Mouse (Mus musculus) cerebellum, adult 11 months (tissue): ENCODE data around the gene Scaf11.
"Not testable (repeated sequence)": the region's sequence is repeated elsewhere in the genome, so short reads cannot be mapped to it uniquely, and the experiment has no call there.

Experiments
- DNase-seq: peaks from one replicate; pipeline ENCODE4 v3.0.0; 2022

The Scaf11 gene

DNA sequence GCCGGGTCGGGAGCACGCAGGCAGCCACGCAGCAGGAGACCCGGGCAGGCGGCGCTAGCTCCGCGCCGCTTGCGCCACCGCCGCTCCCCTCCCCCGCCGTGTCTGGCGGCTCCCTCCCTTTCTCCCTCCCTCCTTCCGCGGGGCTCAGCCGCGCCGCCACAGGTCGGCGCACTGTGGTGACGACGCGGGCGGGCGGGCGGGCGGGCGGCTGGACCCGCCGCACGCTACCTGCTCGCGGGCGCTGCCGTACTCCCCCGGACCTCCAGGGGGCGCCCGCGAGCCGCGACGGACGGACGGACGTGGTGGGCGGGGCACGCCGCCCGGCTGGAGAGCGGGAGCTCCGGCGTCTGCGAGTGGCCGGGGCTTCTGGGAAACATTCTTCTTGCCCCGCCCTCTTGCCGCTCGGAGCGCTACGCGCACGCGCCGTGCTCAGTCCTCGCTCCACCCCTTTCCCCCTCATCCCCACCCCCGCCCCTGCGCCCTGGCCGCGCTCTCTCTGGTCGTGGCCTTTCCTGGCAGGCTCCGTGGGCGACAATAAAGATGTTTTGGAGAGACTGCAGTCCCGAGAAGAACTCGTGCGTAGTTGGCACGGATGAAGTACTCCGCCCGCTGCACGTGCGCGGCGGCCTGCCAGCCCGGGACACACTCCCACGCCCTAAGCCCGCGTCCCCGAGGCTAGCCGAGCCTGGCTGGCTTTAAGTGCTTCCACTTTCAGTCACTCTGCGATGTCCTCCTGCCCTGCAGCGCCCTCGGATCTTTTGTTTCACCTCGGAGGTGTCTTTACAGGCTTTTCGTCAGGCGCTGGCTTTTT is at the start of gene Scaf11:
Scaf11 (minus strand) TSS at position 114 of the 811 bp plus-strand sequence.
- peak; percentile 96 for DNase-seq

- DNase-seq, result no peak
Observed at GRCm38 (mm10) chr15:96507097-96507840, 46.6 kb upstream of the Scaf11 start.

DNA sequence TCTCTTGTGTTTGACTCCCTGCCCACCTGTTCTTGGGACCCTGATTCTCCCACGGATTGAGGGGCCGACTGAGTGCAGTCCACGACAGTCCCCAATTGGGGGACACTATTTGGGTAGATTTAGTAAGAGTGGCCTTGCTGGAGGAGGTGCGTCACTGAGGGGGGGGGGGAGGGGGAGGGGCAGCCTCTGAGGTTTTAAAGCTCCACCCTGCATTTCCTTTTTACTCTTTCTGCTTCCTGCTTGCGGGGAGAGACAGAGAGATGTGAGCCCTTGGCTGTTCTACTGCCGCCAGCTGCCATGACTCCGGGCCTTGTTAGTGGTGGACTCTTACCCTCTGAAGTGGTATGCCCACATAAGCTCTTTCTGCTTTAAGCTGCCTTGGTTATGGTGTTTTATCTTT is 37.0 kb upstream of the Scaf11 start:
- DNase-seq, result no peak

- no peak for DNase-seq
Observed at GRCm38 (mm10) chr15:96494279-96494678, 33.6 kb upstream of the Scaf11 start.

DNA sequence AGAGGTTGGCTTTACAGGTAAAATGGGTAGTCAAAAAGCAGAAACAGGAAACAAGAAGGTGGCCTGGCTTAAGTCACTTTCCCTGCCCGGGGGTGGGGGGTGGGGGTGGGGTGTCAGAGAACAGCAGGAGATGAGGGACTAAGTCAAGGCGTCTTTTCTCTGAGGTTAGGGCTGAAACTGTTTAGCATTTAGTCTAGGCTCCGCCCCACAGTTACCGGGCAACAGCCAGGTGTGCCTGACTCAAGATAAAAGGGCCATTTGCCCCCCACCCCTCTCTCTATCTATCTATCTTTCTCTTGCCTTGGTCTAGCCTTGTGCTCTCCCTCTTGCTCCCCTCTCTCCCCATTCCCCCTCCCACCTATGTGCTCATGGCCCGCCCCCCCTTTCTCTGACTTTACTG is 32.9 kb upstream of the Scaf11 start:
- DNase-seq, result no peak

DNA sequence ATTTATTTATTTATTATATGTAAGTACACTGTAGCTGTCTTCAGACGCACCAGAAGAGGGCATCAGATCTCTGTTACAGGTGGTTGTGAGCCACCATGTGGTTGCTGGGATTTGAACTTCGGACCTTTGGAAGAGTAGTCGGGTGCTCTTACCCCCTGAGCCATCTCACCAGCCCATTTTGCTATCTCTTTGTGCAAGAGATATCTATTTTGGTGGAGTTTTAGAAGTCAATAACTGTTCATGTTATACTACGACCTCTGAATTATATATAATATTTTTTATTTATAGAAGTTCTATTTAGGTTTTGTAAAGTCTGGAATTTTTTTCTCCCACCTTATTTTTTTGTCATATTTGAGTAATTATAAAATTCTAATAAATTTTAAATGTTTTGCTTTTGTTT is 32.3 kb upstream of the Scaf11 start:
- not testable (repeated sequence) for DNase-seq

DNA sequence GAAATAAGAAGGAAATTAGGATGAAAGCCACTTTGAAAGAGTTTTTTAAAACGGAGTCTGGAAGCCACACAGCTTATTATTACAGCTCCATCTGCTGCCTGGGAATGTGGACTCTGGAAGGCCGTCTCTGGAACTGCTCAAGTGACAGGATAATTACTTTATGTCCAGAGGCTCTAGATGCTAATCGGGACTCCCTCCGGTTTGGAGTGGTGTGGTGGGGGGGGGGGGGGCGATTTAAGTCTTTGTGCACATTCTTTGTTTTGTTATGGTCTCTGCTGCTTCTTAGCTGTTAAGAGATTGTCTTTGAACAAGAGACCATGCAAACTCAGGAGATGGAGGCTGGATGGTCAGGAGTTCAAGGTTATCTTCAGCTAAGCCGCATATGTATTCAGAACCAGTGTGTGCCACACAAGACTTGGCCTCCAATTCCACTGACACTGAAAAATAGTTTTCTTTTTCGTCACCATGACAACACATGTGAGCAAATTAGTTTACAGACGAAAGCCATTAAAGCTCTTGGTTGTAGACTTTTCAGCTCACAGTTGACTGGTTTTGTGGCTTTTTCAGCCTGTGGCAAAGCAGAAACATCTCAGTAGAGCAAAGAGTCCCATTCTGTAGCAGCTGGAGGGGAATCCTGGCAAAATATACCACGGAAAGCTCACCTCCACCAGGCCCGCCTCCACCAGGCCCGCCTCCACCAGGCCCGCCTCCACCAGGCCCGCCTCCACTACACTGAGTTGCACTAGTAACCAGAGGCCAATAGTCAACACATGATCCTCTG is 31.4 kb upstream of the Scaf11 start:
- no peak for DNase-seq

- DNase-seq, result no peak
Observed at GRCm38 (mm10) chr15:96491421-96491820, 30.8 kb upstream of the Scaf11 start.

- DNase-seq, result no peak
Observed at GRCm38 (mm10) chr15:96490123-96490522, 29.5 kb upstream of the Scaf11 start.

DNA sequence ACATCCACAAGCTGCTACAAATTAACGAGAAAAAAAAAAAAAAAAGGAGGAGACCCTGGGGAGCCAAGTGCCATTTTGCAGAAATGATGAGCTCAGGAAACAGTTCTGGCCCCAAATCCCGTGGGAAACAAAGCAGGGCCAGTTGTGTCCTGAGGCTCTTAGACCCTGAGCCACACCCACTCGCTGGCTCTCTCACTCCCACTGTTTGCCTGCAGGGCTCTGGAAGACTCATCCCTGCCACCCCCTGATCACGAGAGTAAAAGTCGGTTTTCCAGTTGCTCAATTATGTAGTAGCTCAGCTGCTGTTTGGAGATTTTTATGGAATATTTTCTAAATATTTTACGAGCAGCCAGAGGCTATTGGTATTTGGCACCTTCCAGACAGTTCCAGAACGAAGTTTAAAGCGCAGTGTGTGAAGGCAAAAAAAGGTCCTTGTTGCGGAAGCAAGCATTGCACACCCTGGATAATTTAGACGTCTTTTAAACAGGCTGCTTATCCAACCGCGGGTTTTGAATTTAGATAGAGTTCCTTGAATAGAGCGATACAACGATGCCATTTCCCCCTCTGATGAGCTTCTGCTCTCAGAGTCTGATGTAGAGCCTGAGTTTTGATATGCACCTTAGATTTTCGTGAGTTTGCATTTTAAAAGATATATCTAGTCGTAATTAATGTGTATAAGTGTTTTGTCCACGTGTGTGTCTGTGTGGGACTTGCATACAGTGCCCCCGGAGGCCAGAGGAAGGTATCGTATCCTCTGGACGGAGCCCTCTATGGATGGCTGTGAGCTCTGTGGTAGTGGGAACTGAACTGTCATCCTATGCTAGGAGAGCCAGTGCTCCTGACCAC is 28.5 kb upstream of the Scaf11 start:
- DNase-seq, result no peak

DNA sequence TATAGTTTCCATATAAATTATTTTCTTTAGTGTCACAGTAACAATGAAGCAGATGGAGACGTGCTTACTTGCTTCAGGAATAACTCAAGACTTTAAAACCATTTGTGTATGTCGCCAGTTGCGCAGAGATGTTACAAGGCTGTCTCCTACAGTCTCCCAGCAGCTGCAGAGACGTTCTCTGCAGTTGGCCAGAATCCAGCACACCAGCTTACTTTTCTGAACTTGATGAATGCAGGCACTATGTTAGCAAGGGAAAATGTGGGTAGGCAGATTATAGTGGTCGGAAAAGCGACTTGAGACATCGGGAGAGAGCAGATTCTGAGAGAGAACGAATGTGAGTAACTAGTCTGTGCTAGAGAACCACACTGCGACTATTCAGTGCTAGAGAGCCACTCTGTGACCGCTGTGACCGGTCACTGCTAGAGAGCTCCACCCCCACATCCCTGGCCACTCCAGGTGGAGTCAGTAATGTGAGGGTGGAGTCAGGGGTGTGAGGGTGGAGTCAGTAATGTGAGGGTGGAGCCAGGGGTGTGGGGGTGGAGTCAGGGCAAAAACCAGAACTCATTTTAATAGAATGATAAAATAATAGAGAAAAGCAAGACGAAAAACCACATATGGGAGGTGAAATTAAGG is 26.5 kb upstream of the Scaf11 start:
- no peak for DNase-seq

DNA sequence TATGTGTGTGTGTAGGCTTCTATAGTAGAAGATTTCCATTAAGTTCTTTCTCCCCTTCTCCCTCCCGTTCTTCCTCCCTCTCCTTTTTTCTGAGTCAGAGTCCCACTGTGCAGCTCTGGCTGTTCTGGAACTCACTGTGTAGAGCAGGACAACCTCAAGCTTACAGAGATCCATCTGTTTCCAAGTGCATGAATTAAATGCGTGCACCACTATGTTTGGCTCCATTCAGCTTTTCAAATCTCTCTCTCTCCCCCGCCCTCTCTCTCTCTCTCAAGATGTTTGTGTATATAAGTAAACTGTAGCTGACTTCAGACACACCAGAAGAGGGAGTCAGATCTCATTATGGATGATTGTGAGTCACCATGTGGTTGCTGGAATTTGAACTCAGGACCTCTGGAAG is 20.2 kb upstream of the Scaf11 start:
- no peak for DNase-seq

DNA sequence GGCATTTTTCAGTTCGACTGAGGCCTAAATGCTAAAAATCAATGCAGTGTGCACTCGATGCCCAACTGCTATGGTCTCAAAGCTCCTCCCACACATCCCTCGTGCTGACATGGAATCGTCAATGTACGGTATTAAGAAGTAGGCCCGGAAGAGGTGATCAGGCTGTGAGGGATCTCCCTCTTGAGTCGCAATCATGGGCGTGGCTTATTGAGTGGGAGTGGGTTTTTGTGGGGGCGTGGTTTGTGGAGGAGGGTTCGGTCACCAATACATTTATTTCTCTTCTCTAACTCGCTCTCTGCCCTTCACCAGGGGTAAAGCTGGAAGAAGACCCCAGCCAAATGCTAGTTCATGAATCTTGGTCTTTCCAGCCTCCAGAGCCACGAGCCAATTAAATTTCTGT is 17.4 kb upstream of the Scaf11 start:
- no peak for DNase-seq

GRCm38 (mm10) chr15:96476359-96476758 is 15.7 kb upstream of the Scaf11 start:
- DNase-seq, result peak; percentile 80

- no peak for DNase-seq
Observed at GRCm38 (mm10) chr15:96475571-96475972, 14.9 kb upstream of the Scaf11 start.

- no peak for DNase-seq
Observed at GRCm38 (mm10) chr15:96474325-96474955, 13.8 kb upstream of the Scaf11 start.

GRCm38 (mm10) chr15:96473920-96474319 is 13.3 kb upstream of the Scaf11 start:
- DNase-seq, result no peak

GRCm38 (mm10) chr15:96468316-96468715 is 7.7 kb upstream of the Scaf11 start:
- DNase-seq, result no peak

GRCm38 (mm10) chr15:96467844-96468243 is 7.2 kb upstream of the Scaf11 start:
- DNase-seq, result no peak

DNA sequence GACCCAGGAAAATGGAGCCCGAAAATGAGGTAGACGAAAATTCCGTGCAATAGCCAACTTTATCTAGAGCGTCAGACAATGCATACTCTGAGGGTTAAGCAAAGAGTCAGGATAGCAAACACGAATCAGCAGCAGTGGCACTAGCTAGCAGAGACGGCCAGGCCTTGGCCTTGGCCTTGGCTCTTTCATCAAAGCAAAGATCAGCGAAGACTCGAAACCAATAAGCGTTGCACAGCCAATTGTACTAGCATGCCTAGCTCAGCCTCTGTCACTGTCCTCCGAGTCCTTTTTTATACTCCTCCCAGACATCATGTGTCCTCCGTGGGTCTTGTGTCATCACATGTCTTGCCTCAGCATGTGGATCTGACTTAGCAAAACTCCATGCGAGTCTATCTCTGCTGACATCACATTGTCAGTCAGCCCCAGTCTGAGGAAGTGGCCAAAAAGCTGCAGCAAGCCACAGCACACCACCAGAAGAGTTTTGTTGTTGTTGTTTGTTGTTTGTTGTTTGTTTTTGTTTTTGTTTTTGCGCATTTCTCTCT is 5.8 kb upstream of the Scaf11 start:
- no peak for DNase-seq

DNA sequence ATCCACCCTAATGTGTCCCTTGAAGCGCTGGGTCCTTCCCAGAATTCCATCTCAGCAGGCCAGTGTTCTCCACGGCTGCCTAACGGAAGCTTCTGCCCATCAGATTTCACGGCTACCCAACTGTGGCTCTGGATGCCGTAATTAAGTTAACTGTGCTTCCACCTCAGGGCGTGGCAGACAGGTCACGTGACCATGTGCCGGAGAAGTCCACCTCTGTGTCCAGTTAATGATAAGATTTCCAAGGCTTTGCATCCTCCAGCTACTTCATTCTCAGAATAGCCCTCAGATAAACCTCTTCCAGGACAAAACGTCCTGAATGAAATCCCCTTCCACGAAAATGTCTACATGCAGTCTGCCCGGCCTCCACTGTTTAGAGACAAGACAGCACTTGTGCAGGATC is 4.4 kb upstream of the Scaf11 start:
- DNase-seq, result no peak
